Mouse (Mus musculus): ENCODE measurements at regions not wholly inside any gene's neighbourhood (a gene's known extent, or its start where the extent isn't known, plus 50 kb on each side); places are given as distances from the start of the nearest gene placed in this dataset.

- no peak for DNase-seq (ENCODE audit: low spot score in 2 of 2)
These were observed 107.9 kb downstream of the CK137956 start for GRCm38 (mm10) chr4:127862875-127863274.

DNA sequence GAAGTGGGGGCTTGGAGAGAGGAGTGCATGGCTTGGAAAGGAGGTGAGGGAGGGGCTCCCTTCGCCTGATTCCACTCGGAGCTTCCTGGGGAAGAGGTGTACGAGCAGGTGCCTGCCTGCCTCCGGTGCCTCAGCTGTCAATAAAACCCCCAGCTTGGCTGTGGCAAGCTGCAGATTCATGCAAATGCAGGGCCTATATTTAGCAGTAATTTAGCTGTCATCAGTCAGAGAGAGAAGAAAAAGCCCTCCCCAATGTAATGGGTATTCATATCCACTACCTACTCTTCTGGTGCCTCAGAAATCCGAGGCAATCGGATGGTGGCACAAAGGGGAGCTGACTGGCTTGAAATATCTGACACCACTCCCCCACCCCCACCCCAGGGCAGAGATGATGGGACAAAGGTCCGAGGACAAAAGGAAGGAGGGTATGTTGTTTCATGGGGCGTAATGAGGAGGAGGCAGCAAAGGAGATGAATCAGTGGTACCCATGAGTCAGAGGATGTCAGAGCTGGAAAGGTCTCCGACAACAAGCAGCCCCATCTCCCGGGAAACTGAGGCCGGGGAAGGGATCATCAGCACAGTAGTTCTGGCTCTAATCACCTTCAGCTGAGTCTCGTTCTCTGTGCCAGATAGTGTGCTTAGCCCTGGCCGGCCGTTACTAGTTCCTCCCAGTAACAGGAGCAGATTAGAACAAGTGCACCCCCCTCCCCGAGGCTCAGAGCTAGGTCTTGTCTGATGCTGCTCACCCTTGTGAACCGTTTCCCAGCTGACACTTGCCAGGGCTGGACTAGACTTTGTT, 109.2 kb downstream of the CK137956 start:
- DNase-seq (ENCODE audit: low spot score in 2 of 2) = peak; percentile 17 to 55

DNA sequence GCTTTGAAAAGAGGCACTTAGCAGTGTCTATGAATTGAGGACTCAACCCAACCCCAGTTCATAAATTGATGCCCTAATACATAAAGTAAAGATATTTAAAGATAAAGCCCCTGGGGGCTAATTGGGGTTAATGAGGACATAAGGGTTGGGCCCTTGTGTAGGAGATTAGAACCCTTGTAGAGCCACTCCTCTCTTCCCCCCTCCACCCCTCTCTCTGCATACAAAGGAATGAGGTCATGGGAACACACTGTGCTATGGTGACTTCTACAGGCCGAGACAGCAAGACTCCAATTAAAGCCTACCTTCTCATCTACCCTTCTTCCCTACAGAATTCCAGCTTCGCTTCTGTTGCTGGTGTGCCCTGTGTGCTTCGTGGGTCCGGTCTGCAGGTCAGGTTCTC, 110.5 kb downstream of the CK137956 start:
- DNase-seq (ENCODE audit: low spot score in 2 of 2) = no peak

GRCm38 (mm10) chr4:127859505-127859904, 111.2 kb downstream of the CK137956 start:
- no peak for DNase-seq (ENCODE audit: low spot score in 2 of 2)

DNA sequence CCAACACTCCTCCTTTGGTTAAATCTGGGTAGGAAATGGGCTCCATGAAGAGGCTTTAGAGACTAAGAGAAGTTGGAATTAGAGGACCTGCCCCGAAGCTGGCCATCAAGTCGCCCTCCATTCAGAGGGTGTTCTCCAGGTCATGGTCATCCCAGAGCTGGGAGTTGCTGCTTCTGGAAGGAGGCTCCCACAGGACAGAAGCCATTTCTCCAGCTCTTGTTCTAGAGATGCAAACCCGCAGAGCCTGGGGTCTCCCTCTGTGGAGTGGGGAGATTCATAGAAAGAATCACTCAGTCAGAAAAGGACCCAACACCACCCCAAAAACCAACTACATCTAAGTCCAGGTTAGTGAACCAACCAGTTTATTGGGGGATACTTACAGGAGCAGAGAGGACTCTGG, 112.2 kb downstream of the CK137956 start:
- DNase-seq (ENCODE audit: low spot score in 2 of 2) = no peak

- no peak for DNase-seq (ENCODE audit: low spot score in 2 of 2)
These were observed 114.9 kb downstream of the CK137956 start for GRCm38 (mm10) chr4:127855836-127856235.

DNA sequence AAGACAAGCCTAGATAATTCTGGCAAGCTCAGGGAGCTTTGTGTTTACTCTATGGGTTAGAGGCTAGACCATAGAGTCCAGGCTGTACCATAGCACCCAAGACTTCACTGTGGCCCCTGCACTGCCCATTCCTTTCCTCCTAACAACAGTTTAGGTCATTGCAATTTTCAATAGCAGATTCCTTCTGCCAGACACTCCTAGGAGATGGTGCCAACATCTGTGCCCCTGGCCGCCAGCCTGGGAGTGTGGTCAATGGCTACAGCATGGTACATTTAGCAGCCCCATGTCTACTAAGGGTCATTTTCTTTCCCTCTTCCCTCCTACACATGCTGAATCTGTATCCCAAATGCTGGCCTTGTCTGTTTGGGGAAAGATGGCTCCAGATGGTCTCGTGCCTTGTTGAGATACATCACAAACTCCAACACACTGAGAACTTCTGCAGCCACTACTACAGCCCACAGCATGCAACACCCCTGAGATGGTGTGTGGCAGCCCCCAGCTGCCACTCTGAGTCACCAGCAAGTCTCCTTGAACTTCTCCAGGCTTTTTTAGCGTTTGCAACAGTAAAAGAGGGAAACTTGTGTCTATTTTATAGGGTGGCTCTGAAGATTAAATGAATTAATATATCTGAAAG, 115.9 kb downstream of the CK137956 start:
- DNase-seq (ENCODE audit: low spot score in 2 of 2) = no peak

- DNase-seq (ENCODE audit: low spot score in 2 of 2) = no peak
These were observed 121.4 kb downstream of the CK137956 start for GRCm38 (mm10) chr4:127849306-127849705.

DNA sequence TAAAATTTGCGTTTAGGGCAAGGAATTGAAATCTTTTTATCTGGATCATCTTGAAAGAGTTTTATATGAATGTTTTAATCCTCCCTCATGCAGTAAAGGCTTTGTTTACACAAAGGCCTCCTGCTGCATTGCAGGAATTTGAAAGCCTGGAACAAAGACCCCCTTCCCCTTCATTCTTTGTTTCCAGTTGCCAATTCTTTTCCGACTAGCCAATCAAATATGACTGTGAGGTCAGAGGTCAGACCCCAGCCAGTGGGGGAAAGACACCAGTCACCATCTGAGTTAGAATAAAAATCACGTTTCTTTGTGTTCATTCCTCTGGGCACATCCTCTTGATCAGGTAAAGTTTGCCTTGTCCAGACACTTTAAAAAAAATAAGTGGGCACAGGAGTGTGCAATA, 124.4 kb downstream of the CK137956 start:
- no peak for DNase-seq (ENCODE audit: low spot score in 2 of 2)

DNA sequence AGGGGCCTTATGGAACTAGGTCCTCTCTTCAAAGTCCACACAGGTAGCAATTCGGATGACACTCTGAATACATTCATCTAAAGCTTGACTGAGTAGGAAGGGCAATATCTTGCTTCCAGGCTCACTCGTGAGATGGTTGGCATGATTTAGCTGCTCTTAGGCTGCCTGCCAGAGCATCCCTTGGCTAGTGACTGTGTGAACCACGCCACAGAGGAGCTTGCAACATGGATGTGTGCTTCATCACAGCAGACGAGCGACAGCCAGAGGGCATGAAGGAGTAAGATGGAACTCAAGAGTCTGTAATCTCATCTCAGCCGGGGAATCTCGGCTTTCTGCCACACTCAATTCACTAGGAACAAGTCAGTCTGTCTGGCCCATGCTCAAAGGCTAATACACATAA, 127.3 kb downstream of the CK137956 start:
- no peak for DNase-seq (ENCODE audit: low spot score in 2 of 2)

DNA sequence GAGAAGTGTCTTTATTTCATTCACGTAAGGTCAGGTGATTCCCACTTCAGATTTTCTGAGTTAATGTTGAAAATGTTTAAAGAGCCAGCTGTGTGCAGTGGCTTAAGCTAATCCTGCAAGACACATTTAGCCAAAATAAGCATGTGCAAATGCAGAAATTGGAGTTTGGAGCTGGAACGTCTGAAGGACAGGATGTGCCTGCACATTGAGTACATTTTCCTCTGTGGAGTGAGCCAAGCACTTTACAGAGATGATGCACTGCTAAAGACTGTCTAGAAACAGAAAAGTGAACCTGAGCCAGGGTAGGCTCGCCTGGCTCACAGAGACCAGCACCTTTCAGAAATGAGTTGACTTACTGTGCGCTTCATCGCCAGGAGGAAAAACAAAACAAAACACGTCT, 137.1 kb downstream of the CK137956 start:
- DNase-seq (ENCODE audit: low spot score in 2 of 2) = peak in 1 of 2 experiments; percentile 18

- DNase-seq (ENCODE audit: low spot score in 2 of 2) = no peak
These were observed 143.8 kb downstream of the CK137956 start for GRCm38 (mm10) chr4:127826988-127827387.

- DNase-seq (ENCODE audit: low spot score in 2 of 2) = no peak
These were observed 151.2 kb downstream of the CK137956 start for GRCm38 (mm10) chr4:127819501-127819900.

DNA sequence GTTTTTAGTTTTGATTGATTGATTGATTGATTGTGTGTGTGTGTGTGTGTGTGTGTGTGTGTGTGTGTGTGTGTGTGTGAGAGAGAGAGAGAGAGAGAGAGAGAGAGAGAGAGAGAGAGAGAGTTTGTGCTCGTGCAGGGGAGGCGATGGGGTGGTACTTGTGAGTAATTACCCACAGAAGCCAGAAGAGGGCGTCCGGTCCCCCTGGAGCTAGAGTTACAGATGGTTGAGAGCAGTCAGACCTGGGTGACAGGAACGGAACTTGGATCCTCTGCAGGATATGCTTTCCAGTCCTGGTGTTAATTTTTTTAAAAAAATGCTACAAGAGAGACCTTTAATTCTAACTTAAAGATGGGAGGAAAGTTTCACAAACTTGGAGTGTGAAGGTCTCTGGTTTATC, 151.7 kb downstream of the CK137956 start:
- DNase-seq (ENCODE audit: low spot score in 2 of 2) = no peak

GRCm38 (mm10) chr4:127814631-127815030, 156.1 kb downstream of the CK137956 start:
- DNase-seq (ENCODE audit: low spot score in 2 of 2) = no peak

- DNase-seq (ENCODE audit: low spot score in 2 of 2) = no peak
These were observed 158.7 kb downstream of the CK137956 start for GRCm38 (mm10) chr4:127812047-127812545.

- DNase-seq (ENCODE audit: low spot score in 2 of 2) = peak in 1 of 2 experiments; percentile 44
These were observed 159.7 kb downstream of the CK137956 start for GRCm38 (mm10) chr4:127810899-127811510.

GRCm38 (mm10) chr4:127809006-127809405, 161.7 kb downstream of the CK137956 start:
- DNase-seq (ENCODE audit: low spot score in 2 of 2) = no peak

DNA sequence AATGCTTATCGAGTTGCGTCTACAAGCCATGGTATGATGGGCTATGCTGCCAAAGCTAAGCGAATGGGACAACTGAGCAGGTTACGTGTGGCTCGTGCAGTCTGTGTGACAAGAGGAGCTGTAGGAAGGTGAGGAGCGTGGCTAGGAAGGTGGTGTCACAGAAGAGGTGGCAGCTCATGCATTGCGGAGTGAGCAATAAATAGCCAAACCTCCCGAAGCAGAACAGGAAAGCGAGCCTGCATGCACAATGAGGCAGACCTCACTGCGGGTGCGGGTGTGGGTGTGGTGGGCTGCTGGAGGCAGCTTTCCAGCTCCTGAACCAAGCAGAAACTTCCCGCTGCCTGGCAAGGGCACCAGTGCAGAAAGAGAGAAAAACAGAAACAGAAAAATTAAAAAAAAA, 181.5 kb downstream of the CK137956 start:
- DNase-seq (ENCODE audit: low spot score in 2 of 2) = peak in 1 of 2 experiments; percentile 15

- DNase-seq (ENCODE audit: low spot score in 2 of 2) = no peak
These were observed 185.0 kb downstream of the CK137956 start for GRCm38 (mm10) chr4:127785786-127786185.

- no peak for DNase-seq (ENCODE audit: low spot score in 2 of 2)
These were observed 198.7 kb downstream of the CK137956 start for GRCm38 (mm10) chr4:127771966-127772500.

DNA sequence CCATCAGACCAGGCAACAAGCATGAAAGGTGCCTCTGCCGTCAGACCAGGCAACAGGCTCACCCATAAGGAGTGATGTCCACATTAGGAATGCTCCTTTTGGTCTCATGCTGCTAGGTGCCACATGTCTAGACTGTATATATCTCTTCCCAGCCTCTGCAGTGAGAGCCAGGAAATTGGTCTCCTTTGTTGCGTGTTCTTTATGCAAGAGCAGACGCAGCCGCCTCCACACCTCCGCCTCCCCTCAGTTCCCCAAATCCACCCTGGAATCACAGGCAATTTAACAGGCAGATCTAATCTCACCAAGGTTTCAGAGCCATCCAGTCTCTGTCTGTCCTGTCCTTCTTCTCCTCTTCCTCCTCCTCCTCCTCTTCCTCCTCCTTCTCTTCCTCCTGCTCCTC, 207.0 kb downstream of the CK137956 start:
- peak; percentile 9 to 52 for DNase-seq (ENCODE audit: low spot score in 2 of 2)
